Mouse (Mus musculus): ENCODE results near the gene Srgn. TPM values are rescaled to one million over a fixed set of nuclear protein-coding genes. Genes with fewer than 3 reads are reported as not detected.

Srgn gene
- polyA plus RNA-seq, 1 experiment from 2014 or later: 4.3 TPM

- Histone ChIP-seq H3K4me1 (no peaks in the 10 kb centered on the region), H3K4me2 (replicated peaks) (no peak overlapping the region), H3K27ac (no peak overlapping the region), H3K9ac (no peak overlapping the region), H3K36me3 (no peaks in the 10 kb centered on the region), H3K4me3 (no peak overlapping the region), H3K9me3 (no peaks in the 10 kb centered on the region), H3K27me3 (no peaks in the 10 kb centered on the region)
- no peak for ATAC-seq (ENCODE audit: insufficient number of reproducible peaks, insufficient read depth, low FRiP score, low TSS enrichment)
- WGBS: 89% methylated on average over 6 of the region's 6 CpGs
Observed at GRCm38 (mm10) chr10:62517511-62517910, 9.7 kb downstream of the Srgn start.

- Histone ChIP-seq H3K36me3 (no peaks in the 10 kb centered on the region), H3K4me2 (replicated peaks) (no peak overlapping the region), H3K4me1 (0 out of 2 replicates have a peak, but pooled peaks cover 2% of the 10 kb centered on the region), H3K27me3 (peaks cover 9% of the 10 kb centered on the region; the same call in 1 of the 2 replicates), H3K4me3 (no peak overlapping the region), H3K9ac (no peak overlapping the region), H3K9me3 (no peaks in the 10 kb centered on the region), H3K27ac (no peak overlapping the region)
- WGBS: 93% methylated on average over 4 of the region's 4 CpGs
- no peak for ATAC-seq (ENCODE audit: insufficient number of reproducible peaks, insufficient read depth, low FRiP score, low TSS enrichment)
Observed at GRCm38 (mm10) chr10:62512855-62513254, 14.4 kb downstream of the Srgn start.

- Histone ChIP-seq H3K4me3 (no peak overlapping the region), H3K36me3 (no peaks in the 10 kb centered on the region), H3K9me3 (no peaks in the 10 kb centered on the region), H3K4me1 (0 out of 2 replicates have a peak, but pooled peaks cover 2% of the 10 kb centered on the region), H3K27me3 (peaks cover 12% of the 10 kb centered on the region; the same call in 1 of the 2 replicates), H3K9ac (no peak overlapping the region), H3K27ac (no peak overlapping the region), H3K4me2 (replicated peaks) (no peak overlapping the region)
- ATAC-seq (ENCODE audit: insufficient number of reproducible peaks, insufficient read depth, low FRiP score, low TSS enrichment): no peak
- 81% methylated on average over 6 of the region's 6 CpGs for WGBS
Observed at GRCm38 (mm10) chr10:62511528-62511927, 15.7 kb downstream of the Srgn start.

DNA sequence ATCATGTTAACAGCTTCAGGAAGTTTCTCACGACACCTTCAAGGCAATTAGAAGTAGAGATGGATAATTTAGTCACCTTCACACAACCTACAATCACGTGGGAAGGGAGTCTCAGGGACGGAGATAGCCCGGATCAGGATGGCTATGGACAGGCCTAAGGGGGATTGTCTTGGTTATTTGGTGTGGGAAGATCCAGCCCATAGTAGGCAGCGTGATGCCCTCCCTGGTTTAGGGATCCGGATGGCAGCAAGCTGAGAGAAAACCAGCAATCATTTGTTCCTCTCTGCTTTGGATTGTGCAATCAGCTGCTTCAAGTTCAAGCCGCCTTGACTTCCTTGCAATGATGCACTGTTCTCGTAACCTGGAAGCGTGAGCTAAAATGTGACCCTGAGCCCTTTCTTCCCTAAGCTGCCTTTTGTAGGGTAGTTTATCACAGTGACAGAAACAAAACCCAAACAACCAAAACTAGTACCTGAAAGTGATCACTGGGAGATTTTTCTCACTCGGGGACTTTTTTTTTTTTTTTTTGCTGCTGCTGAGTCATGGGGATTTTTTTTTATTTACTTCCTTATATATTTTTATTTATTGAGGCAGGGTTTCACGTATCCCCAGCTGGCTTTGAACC lies 18.1 kb downstream of the Srgn start:
- 65% methylated on average over 11 of the region's 11 CpGs for WGBS
- H3K9ac ChIP-seq: no peak overlapping the region

DNA sequence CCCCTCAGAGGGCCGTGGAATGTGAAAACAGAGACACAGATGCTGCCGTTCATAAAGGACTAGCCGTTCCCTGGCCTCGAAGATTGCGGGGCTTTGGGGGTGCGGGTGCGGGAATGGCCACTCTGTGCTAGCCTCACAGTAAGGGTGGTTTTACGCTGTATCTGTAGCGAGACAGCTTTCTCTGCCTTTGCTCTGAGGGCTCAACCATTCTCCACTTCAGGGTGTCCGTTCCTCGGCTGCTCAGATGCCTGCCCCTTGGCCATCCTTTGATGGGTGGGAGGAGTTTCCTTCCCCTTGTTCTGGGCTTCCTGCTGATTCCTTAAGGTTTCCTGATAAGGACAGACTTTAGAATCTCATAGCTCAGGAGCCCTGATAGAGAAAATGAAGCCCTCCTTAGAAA lies 18.8 kb downstream of the Srgn start:
- H3K27ac ChIP-seq: no peak overlapping the region
- H3K4me2 ChIP-seq (replicated peaks): peak overlapping the region; percentile 54
- H3K4me3 ChIP-seq: peak overlapping the region; percentile 28
- H3K9me3 ChIP-seq: no peaks in the 10 kb centered on the region
- H3K27me3 ChIP-seq: peaks cover 12% of the 10 kb centered on the region; the same call in 1 of the 2 replicates
- H3K9ac ChIP-seq: peak overlapping the region; percentile 33; the same call in 1 of the 2 replicates
- 0 out of 2 replicates have a peak, but pooled peaks cover 2% of the 10 kb centered on the region for H3K4me1 ChIP-seq
- no peak for ATAC-seq (ENCODE audit: insufficient number of reproducible peaks, insufficient read depth, low FRiP score, low TSS enrichment)
- whole genome bisulfite sequencing: 5% methylated on average over 11 of the region's 11 CpGs
- H3K36me3 ChIP-seq: no peaks in the 10 kb centered on the region

More for the DNA sequence above, 18.1 kb downstream of the Srgn start:
- Histone ChIP-seq H3K4me2 (replicated peaks) (no peak overlapping the region), H3K4me1 (0 out of 2 replicates have a peak, but pooled peaks cover 2% of the 10 kb centered on the region), H3K9me3 (no peaks in the 10 kb centered on the region), H3K27me3 (peaks cover 12% of the 10 kb centered on the region; the same call in 1 of the 2 replicates), H3K27ac (no peak overlapping the region), H3K36me3 (no peaks in the 10 kb centered on the region), H3K4me3 (no peak overlapping the region)
- no peak for ATAC-seq (ENCODE audit: insufficient number of reproducible peaks, insufficient read depth, low FRiP score, low TSS enrichment)

GRCm38 (mm10) chr10:62507591-62508308 lies 19.5 kb downstream of the Srgn start:
- Histone ChIP-seq H3K4me2 (replicated peaks) (peak overlapping the region; percentile 54), H3K4me1 (0 out of 2 replicates have a peak, but pooled peaks cover 2% of the 10 kb centered on the region), H3K27me3 (peaks cover 12% of the 10 kb centered on the region; the same call in 1 of the 2 replicates), H3K9me3 (no peaks in the 10 kb centered on the region), H3K27ac (no peak overlapping the region), H3K36me3 (no peaks in the 10 kb centered on the region), H3K4me3 (peak overlapping the region; percentile 28), H3K9ac (no peak overlapping the region)
- 16% methylated on average over 18 of the region's 18 CpGs for WGBS
- no peak for ATAC-seq (ENCODE audit: insufficient number of reproducible peaks, insufficient read depth, low FRiP score, low TSS enrichment)

DNA sequence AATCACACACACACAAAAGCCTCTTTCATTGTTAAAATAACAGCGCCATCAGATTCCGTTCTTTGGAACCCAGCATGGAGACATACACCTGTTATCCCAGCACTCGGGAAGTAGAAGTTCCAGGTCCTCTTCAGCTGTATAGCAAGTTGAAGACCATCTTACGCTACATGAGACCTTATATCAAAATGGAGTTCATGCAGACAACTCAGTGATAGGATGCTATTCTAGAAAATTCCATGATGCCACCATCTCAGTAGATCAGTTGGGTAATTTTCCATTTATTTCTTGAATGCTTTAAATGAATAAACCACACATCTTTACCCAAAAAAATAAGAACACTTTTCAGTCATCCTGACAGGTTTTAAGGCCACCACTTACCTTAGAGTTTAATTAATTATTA lies 20.2 kb downstream of the Srgn start:
- Histone ChIP-seq H3K9me3 (no peaks in the 10 kb centered on the region), H3K9ac (no peak overlapping the region), H3K36me3 (no peaks in the 10 kb centered on the region), H3K4me2 (replicated peaks) (no peak overlapping the region), H3K27me3 (peaks cover 12% of the 10 kb centered on the region; the same call in 1 of the 2 replicates), H3K4me1 (0 out of 2 replicates have a peak, but pooled peaks cover 2% of the 10 kb centered on the region), H3K27ac (no peak overlapping the region), H3K4me3 (no peak overlapping the region)
- 82% methylated on average over 4 of the region's 4 CpGs for WGBS
- no peak for ATAC-seq (ENCODE audit: insufficient number of reproducible peaks, insufficient read depth, low FRiP score, low TSS enrichment)

- H3K9ac ChIP-seq: no peak overlapping the region
- H3K4me3 ChIP-seq: no peak overlapping the region
- WGBS: 84% methylated on average over 17 of the region's 17 CpGs
- ATAC-seq (ENCODE audit: insufficient number of reproducible peaks, insufficient read depth, low FRiP score, low TSS enrichment): no peak
- peaks cover 12% of the 10 kb centered on the region; the same call in 1 of the 2 replicates for H3K27me3 ChIP-seq
- no peaks in the 10 kb centered on the region for H3K9me3 ChIP-seq
- no peaks in the 10 kb centered on the region for H3K36me3 ChIP-seq
- H3K4me2 ChIP-seq (replicated peaks): no peak overlapping the region
- no peak overlapping the region for H3K27ac ChIP-seq
- 0 out of 2 replicates have a peak, but pooled peaks cover 2% of the 10 kb centered on the region for H3K4me1 ChIP-seq
Observed at GRCm38 (mm10) chr10:62506019-62506556, 21.2 kb downstream of the Srgn start.

DNA sequence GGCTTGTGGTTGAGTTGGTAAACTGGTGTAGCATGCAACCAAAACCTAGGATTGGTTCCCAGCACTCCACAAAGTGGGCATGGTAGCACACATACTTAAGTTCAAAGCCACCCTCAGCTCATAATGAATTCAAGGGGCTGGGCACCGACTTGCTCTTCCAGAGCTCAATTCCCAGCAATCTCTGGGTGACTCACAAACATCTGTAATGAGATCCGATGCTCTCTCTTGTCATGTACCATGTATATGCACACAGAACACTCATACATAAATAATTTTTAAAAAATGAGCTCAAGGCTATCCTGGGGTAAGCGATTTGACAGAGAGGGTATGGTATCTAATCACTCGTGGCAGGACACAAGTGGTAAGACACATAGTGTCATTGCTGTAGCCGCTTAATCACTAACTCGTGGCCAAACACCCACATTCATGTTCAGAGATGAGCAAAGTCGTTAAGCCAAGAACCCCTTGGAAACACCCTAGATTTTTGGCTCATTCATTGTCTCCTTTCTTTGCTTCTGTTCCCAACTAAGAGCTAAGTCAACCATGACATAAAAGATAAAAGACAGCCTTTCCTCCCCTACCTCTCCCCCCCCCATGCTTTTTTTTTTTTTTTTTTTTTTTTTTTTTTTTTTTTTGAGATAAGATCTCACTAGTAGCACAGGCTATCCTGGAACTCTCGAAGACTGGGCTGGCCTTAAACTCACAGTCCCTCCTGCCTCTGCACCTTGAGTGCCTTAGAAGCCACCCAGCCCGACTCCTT lies 21.8 kb downstream of the Srgn start:
- 0 out of 2 replicates have a peak, but pooled peaks cover 2% of the 10 kb centered on the region for H3K4me1 ChIP-seq
- no peak overlapping the region for H3K9ac ChIP-seq
- no peak overlapping the region for H3K4me2 ChIP-seq (replicated peaks)
- no peak overlapping the region for H3K4me3 ChIP-seq
- H3K9me3 ChIP-seq: no peaks in the 10 kb centered on the region
- no peak overlapping the region for H3K27ac ChIP-seq
- no peak for ATAC-seq (ENCODE audit: insufficient number of reproducible peaks, insufficient read depth, low FRiP score, low TSS enrichment)
- peaks cover 12% of the 10 kb centered on the region; the same call in 1 of the 2 replicates for H3K27me3 ChIP-seq
- WGBS: 86% methylated on average over 9 of the region's 9 CpGs
- no peaks in the 10 kb centered on the region for H3K36me3 ChIP-seq

GRCm38 (mm10) chr10:62503836-62504628 lies 23.2 kb downstream of the Srgn start:
- no peak overlapping the region for H3K27ac ChIP-seq
- no peak for ATAC-seq (ENCODE audit: insufficient number of reproducible peaks, insufficient read depth, low FRiP score, low TSS enrichment)
- 75% methylated on average over 12 of the region's 12 CpGs for WGBS
- H3K4me1 ChIP-seq: 0 out of 2 replicates have a peak, but pooled peaks cover 2% of the 10 kb centered on the region
- H3K27me3 ChIP-seq: peaks cover 9% of the 10 kb centered on the region; the same call in 1 of the 2 replicates
- H3K9me3 ChIP-seq: no peaks in the 10 kb centered on the region
- no peak overlapping the region for H3K4me3 ChIP-seq
- H3K9ac ChIP-seq: no peak overlapping the region
- no peaks in the 10 kb centered on the region for H3K36me3 ChIP-seq
- H3K4me2 ChIP-seq (replicated peaks): no peak overlapping the region

Measured in embryonic facial prominence, embryonic 12.5 days (tissue).